Mouse (Mus musculus) lung, postnatal 0 days (tissue): ENCODE results near the gene Rcsd1. TPM values are rescaled to one million over a fixed set of nuclear protein-coding genes. Genes with fewer than 3 reads are reported as not detected.

Source experiments
- ATAC-seq: fragments of 200-750 bp; cut with Nextera tagmentation; 2 replicates; pipeline ENCODE4 v1.8.0; 2017; ENCODE audit warnings: moderate library complexity
- DNase-seq: peaks from one replicate; pipeline ENCODE4 v3.0.0-alpha.2; 2016; ENCODE audit warnings: low spot score
- H3K27ac ChIP-seq: fragments of 300-500 bp; sonication (generic); 2 replicates; pipeline ENCODE4 v1.5.1; 2014; ENCODE audit warnings: antibody characterized with exemption, mild to moderate bottlenecking, low read length, mixed read lengths
- H3K27me3 ChIP-seq: fragments of 300-500 bp; sonication (generic); replicated peaks from 2 replicates; pipeline ENCODE4 v1.6.1; 2014; ENCODE audit warnings: low read length, mixed read lengths; ENCODE audit not compliant: insufficient read depth
- H3K36me3 ChIP-seq: fragments of 300-500 bp; sonication (generic); 2 replicates; pipeline ENCODE4 v1.6.1; 2014; ENCODE audit warnings: low read length, mixed read lengths; ENCODE audit not compliant: insufficient read depth
- H3K4me1 ChIP-seq: fragments of 300-500 bp; sonication (generic); 2 replicates; pipeline ENCODE4 v1.6.1; 2014; ENCODE audit warnings: antibody characterized with exemption, low read depth, low read length, mixed read lengths; ENCODE audit not compliant: insufficient read depth
- H3K4me2 ChIP-seq: fragments of 300-500 bp; sonication (generic); replicated peaks from 2 replicates; pipeline ENCODE4 v1.6.1; 2014; ENCODE audit warnings: low read depth, mild to moderate bottlenecking, low read length, moderate library complexity, mixed read lengths
- H3K4me3 ChIP-seq: fragments of 300-500 bp; sonication (generic); 2 replicates; pipeline ENCODE4 v1.5.1; 2014; ENCODE audit warnings: low read depth, low read length
- H3K9ac ChIP-seq: fragments of 300-500 bp; sonication (generic); replicated peaks from 2 replicates; pipeline ENCODE4 v1.6.1; 2014; ENCODE audit warnings: low read depth, mild to moderate bottlenecking
- H3K9me3 ChIP-seq: fragments of 300-500 bp; sonication (generic); 2 replicates; pipeline ENCODE4 v1.6.1; 2016; ENCODE audit warnings: low read length, mixed read lengths
- CTCF ChIP-seq: IDR thresholded peaks from 2 replicates; pipeline ENCODE4 v1.5.1; 2016; ENCODE audit warnings: antibody characterized with exemption, mild to moderate bottlenecking
- EP300 ChIP-seq: IDR thresholded peaks from 2 replicates; pipeline ENCODE4 v1.6.1; 2016; ENCODE audit warnings: antibody characterized with exemption, mild to moderate bottlenecking, control low read depth
- WGBS: fragments of 180-500 bp; shearing (Covaris S2); extraction: QIAGEN DNeasy Blood & Tissue Kit; methylation state at CpG from one replicate; pipeline ENCODE4 v1.1.7; 2014; 5-methylcytosine and 5-hydroxymethylcytosine counted together
- polyA plus RNA-seq: library from polyadenylated mRNA; unstranded; fragments of >200 nt; fragmentation: Nextera tagmentation; extraction: Ambion mirVana; gene quantifications from 2 replicates; pipeline ENCODE4 v1.2.1, GENCODE M21; 2015

The Rcsd1 gene
- polyA plus RNA-seq, 1 experiment from 2014 or later = 49.6 TPM

- DNase-seq (no peak), ATAC-seq (0 out of 2 replicates have a peak, but pooled peaks have one; percentile 25)
- H3K4me1 ChIP-seq = peaks cover 8% of the 10 kb centered on the region
- no peak overlapping the region for H3K9ac ChIP-seq
- no peak overlapping the region for H3K27ac ChIP-seq
- H3K36me3 ChIP-seq = no peaks in the 10 kb centered on the region
- H3K27me3 ChIP-seq = no peaks in the 10 kb centered on the region
- peak; percentile 31 for TF ChIP-seq CTCF
- TF ChIP-seq EP300 = no peak
- H3K4me3 ChIP-seq = no peak overlapping the region
- H3K4me2 ChIP-seq = no peak overlapping the region
- H3K9me3 ChIP-seq = no peaks in the 10 kb centered on the region
- 33% methylated on average over 3 of the region's 3 CpGs for WGBS
Observed at GRCm38 (mm10) chr1:165679618-165679997, 29.9 kb downstream of the Rcsd1 start.

GRCm38 (mm10) chr1:165678861-165679617 is 30.5 kb downstream of the Rcsd1 start:
- no peak overlapping the region for H3K27ac ChIP-seq
- WGBS = 79% methylated on average over 15 of the region's 15 CpGs
- H3K4me1 ChIP-seq = peaks cover 8% of the 10 kb centered on the region
- no peak for DNase-seq
- no peak overlapping the region for H3K9ac ChIP-seq
- H3K4me3 ChIP-seq = no peak overlapping the region
- H3K9me3 ChIP-seq = no peaks in the 10 kb centered on the region
- TF ChIP-seq EP300 = no peak
- TF ChIP-seq CTCF = peak; percentile 14; the same call in 1 of the 2 replicates
- H3K36me3 ChIP-seq = no peaks in the 10 kb centered on the region
- ATAC-seq = no peak
- H3K4me2 ChIP-seq = no peak overlapping the region
- no peaks in the 10 kb centered on the region for H3K27me3 ChIP-seq

- no peak overlapping the region for H3K27ac ChIP-seq
- no peak overlapping the region for H3K4me2 ChIP-seq
- ATAC-seq = no peak
- WGBS = 67% methylated on average over 4 of the region's 4 CpGs
- no peak overlapping the region for H3K4me3 ChIP-seq
- no peak overlapping the region for H3K9ac ChIP-seq
- no peaks in the 10 kb centered on the region for H3K27me3 ChIP-seq
- no peaks in the 10 kb centered on the region for H3K36me3 ChIP-seq
- H3K4me1 ChIP-seq = peaks cover 8% of the 10 kb centered on the region
- H3K9me3 ChIP-seq = no peaks in the 10 kb centered on the region
- TF ChIP-seq CTCF = no peak
- TF ChIP-seq EP300 = no peak
- DNase-seq = no peak
Observed at GRCm38 (mm10) chr1:165677558-165677957, 32.0 kb downstream of the Rcsd1 start.

- DNase-seq (no peak), ATAC-seq (no peak; the same call in 1 of the 2 replicates)
- Histone ChIP-seq H3K4me3 (no peak overlapping the region), H3K27ac (no peak overlapping the region), H3K9me3 (no peaks in the 10 kb centered on the region), H3K4me2 (no peak overlapping the region), H3K9ac (no peak overlapping the region), H3K27me3 (no peaks in the 10 kb centered on the region), H3K36me3 (no peaks in the 10 kb centered on the region), H3K4me1 (peaks cover 5% of the 10 kb centered on the region)
- TF ChIP-seq EP300 (no peak), CTCF (no peak)
- 60% methylated on average over 3 of the region's 3 CpGs for WGBS
Observed at GRCm38 (mm10) chr1:165676993-165677392, 32.6 kb downstream of the Rcsd1 start.

GRCm38 (mm10) chr1:165675167-165675566 is 34.4 kb downstream of the Rcsd1 start:
- Histone ChIP-seq H3K4me1 (no peaks in the 10 kb centered on the region), H3K4me3 (no peak overlapping the region), H3K27me3 (no peaks in the 10 kb centered on the region), H3K9me3 (no peaks in the 10 kb centered on the region), H3K4me2 (no peak overlapping the region), H3K9ac (no peak overlapping the region), H3K27ac (no peak overlapping the region), H3K36me3 (no peaks in the 10 kb centered on the region)
- 83% methylated on average over 9 of the region's 9 CpGs for WGBS
- ATAC-seq (no peak), DNase-seq (peak; percentile 41)
- TF ChIP-seq EP300 (no peak), CTCF (no peak)

GRCm38 (mm10) chr1:165672355-165672754 is 37.2 kb downstream of the Rcsd1 start:
- no peaks in the 10 kb centered on the region for H3K4me1 ChIP-seq
- DNase-seq (no peak), ATAC-seq (no peak)
- no peaks in the 10 kb centered on the region for H3K27me3 ChIP-seq
- H3K27ac ChIP-seq = no peak overlapping the region
- no peaks in the 10 kb centered on the region for H3K36me3 ChIP-seq
- H3K4me3 ChIP-seq = no peak overlapping the region
- no peaks in the 10 kb centered on the region for H3K9me3 ChIP-seq
- H3K4me2 ChIP-seq = no peak overlapping the region
- no peak overlapping the region for H3K9ac ChIP-seq
- 84% methylated on average over 9 of the region's 9 CpGs for WGBS
- TF ChIP-seq EP300 (no peak), CTCF (peak; percentile 43)

GRCm38 (mm10) chr1:165670056-165670455 is 39.5 kb downstream of the Rcsd1 start:
- DNase-seq (no peak), ATAC-seq (no peak)
- no peaks in the 10 kb centered on the region for H3K4me1 ChIP-seq
- H3K4me2 ChIP-seq = no peak overlapping the region
- whole genome bisulfite sequencing = 71% methylated on average over 6 of the region's 6 CpGs
- no peak overlapping the region for H3K27ac ChIP-seq
- no peaks in the 10 kb centered on the region for H3K9me3 ChIP-seq
- no peak overlapping the region for H3K9ac ChIP-seq
- no peaks in the 10 kb centered on the region for H3K36me3 ChIP-seq
- no peaks in the 10 kb centered on the region for H3K27me3 ChIP-seq
- TF ChIP-seq CTCF (no peak), EP300 (no peak)
- no peak overlapping the region for H3K4me3 ChIP-seq
